Mouse (Mus musculus): ENCODE measurements around the gene Ak7. TPM values are rescaled to one million over a fixed set of nuclear protein-coding genes. Genes with fewer than 3 reads are reported as not detected.
A peak's percentile ranks its signal among the peaks of the same experiment; 100 is the strongest.

Gene Ak7
- 2.2 and 2.8 TPM in 2 replicates for polyA plus RNA-seq (2015; fragmentation: Nextera tagmentation; extraction: Ambion mirVana)

DNA sequence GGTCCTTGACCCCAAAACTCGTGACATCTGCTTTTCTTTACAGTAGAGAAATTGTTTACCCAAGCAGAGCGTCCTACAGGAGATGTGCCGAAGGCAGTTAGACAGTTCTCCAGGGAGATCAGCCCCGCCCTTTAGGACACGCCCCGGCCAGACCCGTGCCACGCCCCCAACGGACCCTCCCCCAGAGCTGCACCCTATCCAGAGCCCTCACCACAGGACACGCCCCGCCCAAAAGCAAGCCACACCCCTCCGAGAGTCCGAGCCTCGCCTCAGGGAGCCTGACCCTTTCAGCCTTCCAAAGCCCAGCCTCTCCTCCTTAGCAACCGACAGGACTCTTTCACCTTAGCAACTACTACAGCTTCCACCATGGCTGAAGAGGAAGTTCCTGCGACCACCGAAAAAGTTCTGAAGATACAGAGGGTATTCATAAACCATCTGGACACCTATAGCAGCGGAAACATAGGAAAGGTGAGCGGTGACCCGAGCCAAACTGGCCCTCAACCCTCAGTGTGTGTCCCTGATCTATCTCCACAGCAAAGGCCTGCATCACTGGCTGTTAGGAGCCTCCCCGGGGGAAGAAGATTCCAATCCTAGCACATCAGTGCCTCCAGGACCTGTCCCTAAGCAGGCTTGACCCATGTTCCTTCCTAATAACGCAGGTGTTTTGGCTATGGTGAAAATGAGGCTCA is at the start of gene Ak7:
Gene Ak7 (plus strand): TSS at position 178 of the 689 bp plus-strand sequence.
- Histone ChIP-seq H3K4me3 (no peak within 1 kb of the TSS), H3K4me2 (peak within 1 kb of the TSS; percentile 34), H3K27ac (no peak within 1 kb of the TSS), H3K4me1 (replicated peaks) (peaks cover 7% of the 10 kb centered on the region), H3K9ac (no peak within 1 kb of the TSS), H3K9me3 (no peaks in the 10 kb centered on the region), H3K27me3 (no peaks in the 10 kb centered on the region), H3K36me3 (peaks cover 24% of the 10 kb centered on the region)
- 12% methylated on average over 22 of the region's 22 CpGs for WGBS
- ATAC-seq (ENCODE audit: low FRiP score), result 0 out of 2 replicates have a peak, but pooled peaks have one; percentile 32

GRCm38 (mm10) chr12:105676274-105676673 is 29.5 kb upstream of the Ak7 start:
- no peak overlapping the region for H3K9ac ChIP-seq
- no peaks in the 10 kb centered on the region for H3K9me3 ChIP-seq
- H3K4me2 ChIP-seq, result no peak overlapping the region
- H3K4me3 ChIP-seq, result no peak overlapping the region
- H3K27ac ChIP-seq, result no peak overlapping the region
- ATAC-seq (ENCODE audit: low FRiP score), result no peak
- H3K27me3 ChIP-seq, result no peaks in the 10 kb centered on the region
- 0 out of 2 replicates have a peak, but pooled peaks cover 3% of the 10 kb centered on the region for H3K4me1 ChIP-seq (replicated peaks)
- 95% methylated on average over 8 of the region's 8 CpGs for WGBS
- H3K36me3 ChIP-seq, result peaks cover 22% of the 10 kb centered on the region

DNA sequence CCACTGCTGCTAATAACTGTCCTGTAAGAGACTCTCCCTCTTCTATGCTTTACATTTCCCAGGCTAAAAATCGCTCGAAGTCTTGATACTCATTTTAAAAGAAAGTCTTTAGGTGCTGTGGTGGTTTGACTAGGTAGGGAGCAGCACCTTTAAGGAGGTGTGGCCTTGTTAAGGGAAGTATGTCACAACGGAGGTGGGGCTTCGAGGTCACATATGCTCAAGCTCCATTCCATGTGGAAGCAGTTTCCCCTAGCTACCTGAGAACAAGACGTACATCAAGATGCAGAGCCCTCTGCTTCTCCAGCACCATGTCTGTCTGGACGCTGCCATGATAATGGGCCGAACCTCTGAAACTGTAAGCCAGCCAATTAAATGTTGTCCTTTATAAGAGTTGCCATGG is 27.6 kb upstream of the Ak7 start:
- Histone ChIP-seq H3K9ac (no peak overlapping the region), H3K36me3 (peaks cover 15% of the 10 kb centered on the region), H3K27ac (no peak overlapping the region), H3K9me3 (no peaks in the 10 kb centered on the region), H3K27me3 (no peaks in the 10 kb centered on the region), H3K4me2 (no peak overlapping the region), H3K4me3 (no peak overlapping the region), H3K4me1 (replicated peaks) (peaks cover 15% of the 10 kb centered on the region)
- WGBS, result 94% methylated on average over 7 of the region's 7 CpGs
- no peak for ATAC-seq (ENCODE audit: low FRiP score)

DNA sequence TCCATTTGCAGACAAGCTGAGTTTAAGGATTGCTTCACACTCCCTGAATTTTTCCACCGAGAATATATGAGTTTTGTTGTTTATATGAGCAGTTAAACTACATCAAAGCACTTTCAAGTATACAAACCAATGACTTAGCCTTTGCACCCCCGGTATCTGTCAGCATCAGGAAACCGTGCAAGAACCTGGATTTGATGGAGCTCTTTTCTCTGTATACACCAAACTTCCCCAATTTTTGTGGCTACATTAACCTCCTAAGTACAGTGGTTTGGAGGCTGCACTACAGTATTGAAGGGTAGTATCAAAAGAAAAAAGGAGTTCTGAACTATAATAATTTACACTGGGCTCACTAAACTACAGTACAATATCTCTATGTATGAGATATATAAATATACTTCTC is 27.0 kb upstream of the Ak7 start:
- Histone ChIP-seq H3K36me3 (peaks cover 9% of the 10 kb centered on the region), H3K4me3 (no peak overlapping the region), H3K4me2 (no peak overlapping the region), H3K9me3 (no peaks in the 10 kb centered on the region), H3K27ac (no peak overlapping the region), H3K4me1 (replicated peaks) (peaks cover 21% of the 10 kb centered on the region), H3K9ac (no peak overlapping the region), H3K27me3 (no peaks in the 10 kb centered on the region)
- ATAC-seq (ENCODE audit: low FRiP score), result no peak
- WGBS, result 94% methylated on average over 3 of the region's 3 CpGs

- WGBS, result 2% methylated on average over 41 of the region's 41 CpGs
- peak within 1 kb of the TSS; percentile 92 for H3K9ac ChIP-seq
- H3K4me3 ChIP-seq, result peak within 1 kb of the TSS; percentile 95
- H3K27ac ChIP-seq, result peak within 1 kb of the TSS; percentile 95
- no peaks in the 10 kb centered on the region for H3K9me3 ChIP-seq
- no peaks in the 10 kb centered on the region for H3K27me3 ChIP-seq
- H3K4me2 ChIP-seq, result peak within 1 kb of the TSS; percentile 89
- peak; percentile 67 for ATAC-seq (ENCODE audit: low FRiP score)
- peaks cover 39% of the 10 kb centered on the region for H3K4me1 ChIP-seq (replicated peaks)
- peaks cover 10% of the 10 kb centered on the region for H3K36me3 ChIP-seq
These were observed 21.6 kb upstream of the Ak7 start, which contains the start of gene Gskip for GRCm38 (mm10) chr12:105683933-105684901. TSS of gene Gskip (plus strand) at chr12:105684829.

DNA sequence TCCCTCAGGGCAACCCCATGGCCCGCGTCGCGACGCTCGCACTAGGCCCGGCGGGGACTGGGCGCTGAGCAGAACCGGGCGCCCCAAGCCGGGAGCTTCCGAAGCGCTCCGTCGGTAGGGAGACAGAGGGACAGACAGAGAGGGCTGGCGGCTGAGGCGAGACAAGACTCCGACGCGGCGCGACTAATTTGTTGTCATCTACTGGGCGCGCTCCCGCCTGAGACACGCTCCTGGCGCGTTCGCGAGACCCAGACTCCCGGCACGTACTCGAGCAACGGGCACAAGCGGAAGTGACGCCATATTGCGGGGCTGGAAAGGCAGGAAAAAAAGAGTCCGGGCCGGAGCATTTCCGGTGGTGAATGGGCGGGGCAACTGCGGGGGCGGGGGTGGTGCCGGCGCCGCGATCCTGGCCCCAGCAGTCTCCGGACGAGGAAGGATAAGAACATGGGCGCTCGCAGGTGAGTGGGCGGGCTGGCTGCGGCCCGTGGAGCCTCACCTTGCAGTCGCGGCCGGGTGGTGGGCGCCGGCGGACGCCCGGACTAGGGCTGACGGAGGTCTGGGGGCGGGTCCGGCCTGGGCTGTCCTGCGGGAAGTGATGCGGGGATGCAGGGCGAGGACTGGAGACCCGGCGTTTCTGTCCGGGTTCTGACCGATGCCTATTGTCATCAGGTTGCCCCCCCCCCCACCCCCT is 20.6 kb upstream of the Ak7 start, which contains the start of gene Atg2b:
Gene Atg2b (minus strand): TSS at position 211 of the 691 bp plus-strand sequence.
- under 1% methylated on average over 73 of the region's 73 CpGs for WGBS
- Histone ChIP-seq H3K4me2 (peak within 1 kb of the TSS; percentile 89), H3K9ac (peak within 1 kb of the TSS; percentile 92), H3K4me1 (replicated peaks) (peaks cover 39% of the 10 kb centered on the region), H3K27me3 (no peaks in the 10 kb centered on the region), H3K27ac (peak within 1 kb of the TSS; percentile 95), H3K9me3 (no peaks in the 10 kb centered on the region), H3K36me3 (peaks cover 19% of the 10 kb centered on the region), H3K4me3 (peak within 1 kb of the TSS; percentile 95)
- ATAC-seq (ENCODE audit: low FRiP score), result peak; percentile 93

- Histone ChIP-seq H3K36me3 (peaks cover 35% of the 10 kb centered on the region), H3K4me2 (peak overlapping the region; percentile 89), H3K27me3 (no peaks in the 10 kb centered on the region), H3K9ac (peak overlapping the region; percentile 92), H3K4me1 (replicated peaks) (peaks cover 39% of the 10 kb centered on the region), H3K4me3 (peak overlapping the region; percentile 95), H3K9me3 (no peaks in the 10 kb centered on the region), H3K27ac (no peak overlapping the region)
- ATAC-seq (ENCODE audit: low FRiP score), result no peak
- 96% methylated on average over 3 of the region's 3 CpGs for WGBS
These were observed 19.0 kb upstream of the Ak7 start for GRCm38 (mm10) chr12:105686791-105687190.

- no peaks in the 10 kb centered on the region for H3K27me3 ChIP-seq
- H3K9ac ChIP-seq, result no peak overlapping the region
- no peak overlapping the region for H3K27ac ChIP-seq
- ATAC-seq (ENCODE audit: low FRiP score), result no peak
- whole genome bisulfite sequencing, result 88% methylated on average over 4 of the region's 4 CpGs
- no peak overlapping the region for H3K4me3 ChIP-seq
- peaks cover 40% of the 10 kb centered on the region for H3K36me3 ChIP-seq
- H3K4me2 ChIP-seq, result no peak overlapping the region
- peaks cover 35% of the 10 kb centered on the region for H3K4me1 ChIP-seq (replicated peaks)
- no peaks in the 10 kb centered on the region for H3K9me3 ChIP-seq
These were observed 18.4 kb upstream of the Ak7 start for GRCm38 (mm10) chr12:105687416-105687815.

- no peaks in the 10 kb centered on the region for H3K27me3 ChIP-seq
- WGBS, result 98% methylated on average over 4 of the region's 4 CpGs
These were observed 17.2 kb upstream of the Ak7 start for GRCm38 (mm10) chr12:105688546-105688945.

DNA sequence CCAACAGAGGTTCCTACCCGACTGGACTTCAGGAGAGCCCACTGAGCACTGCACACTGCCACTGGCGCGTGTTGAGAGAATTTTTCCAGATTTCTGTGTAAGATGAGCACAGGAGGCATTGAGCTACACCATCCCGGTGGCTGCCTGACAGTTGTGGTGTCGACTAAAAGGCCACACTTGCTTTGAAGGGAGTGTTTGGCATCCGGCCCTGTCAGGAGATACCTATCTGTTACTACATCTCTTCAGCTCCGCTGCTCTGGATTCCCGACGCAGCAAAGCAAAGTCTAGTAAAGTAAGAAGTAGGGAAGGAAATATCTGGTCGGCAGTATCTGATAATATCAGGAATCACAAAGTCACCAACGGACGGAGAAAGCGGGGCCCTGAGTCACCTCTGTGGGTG is 16.3 kb upstream of the Ak7 start:
- 95% methylated on average over 13 of the region's 13 CpGs for WGBS
- Histone ChIP-seq H3K36me3 (peaks cover 56% of the 10 kb centered on the region), H3K9me3 (no peaks in the 10 kb centered on the region), H3K27ac (no peak overlapping the region), H3K4me2 (no peak overlapping the region), H3K4me1 (replicated peaks) (peaks cover 18% of the 10 kb centered on the region), H3K9ac (no peak overlapping the region), H3K27me3 (no peaks in the 10 kb centered on the region), H3K4me3 (no peak overlapping the region)
- no peak for ATAC-seq (ENCODE audit: low FRiP score)

More at GRCm38 (mm10) chr12:105688546-105688945, 17.2 kb upstream of the Ak7 start:
- no peak for ATAC-seq (ENCODE audit: low FRiP score)
- Histone ChIP-seq H3K4me1 (replicated peaks) (peaks cover 24% of the 10 kb centered on the region), H3K4me3 (no peak overlapping the region), H3K36me3 (peaks cover 48% of the 10 kb centered on the region), H3K9ac (no peak overlapping the region), H3K27ac (no peak overlapping the region), H3K4me2 (no peak overlapping the region), H3K9me3 (no peaks in the 10 kb centered on the region)

GRCm38 (mm10) chr12:105694021-105694420 is 11.8 kb upstream of the Ak7 start:
- Histone ChIP-seq H3K36me3 (peaks cover 55% of the 10 kb centered on the region), H3K9me3 (no peaks in the 10 kb centered on the region), H3K27ac (no peak overlapping the region), H3K4me3 (no peak overlapping the region), H3K9ac (no peak overlapping the region), H3K4me1 (replicated peaks) (no peaks in the 10 kb centered on the region; the same call in 1 of the 2 replicates), H3K4me2 (no peak overlapping the region), H3K27me3 (no peaks in the 10 kb centered on the region)
- ATAC-seq (ENCODE audit: low FRiP score), result no peak
- WGBS, result 100% methylated on average over 2 of the region's 2 CpGs

DNA sequence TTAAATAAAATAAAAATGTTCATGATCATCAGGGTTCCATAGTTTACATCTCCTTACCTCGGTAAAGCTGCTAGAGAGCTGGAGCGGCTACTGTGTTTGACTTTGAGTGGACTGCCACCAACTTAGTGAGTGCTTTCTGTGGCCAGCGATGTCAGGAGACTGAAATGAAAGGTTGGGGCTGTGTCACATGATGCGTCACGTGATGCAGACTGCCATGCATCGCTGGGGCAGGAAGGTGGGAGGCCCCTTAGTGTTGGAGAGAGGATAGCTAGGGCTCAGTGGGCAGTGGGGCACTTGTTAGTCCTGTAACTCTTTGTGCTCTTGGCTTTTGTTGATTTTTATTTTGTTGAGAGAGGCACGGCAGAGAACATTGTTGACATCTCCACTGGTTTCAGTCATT is 9.9 kb upstream of the Ak7 start:
- Histone ChIP-seq H3K27me3 (no peaks in the 10 kb centered on the region), H3K4me2 (no peak overlapping the region), H3K36me3 (peaks cover 53% of the 10 kb centered on the region), H3K4me1 (replicated peaks) (no peaks in the 10 kb centered on the region; the same call in 1 of the 2 replicates), H3K9me3 (no peaks in the 10 kb centered on the region), H3K9ac (no peak overlapping the region), H3K4me3 (no peak overlapping the region), H3K27ac (no peak overlapping the region)
- ATAC-seq (ENCODE audit: low FRiP score), result no peak
- 92% methylated on average over 7 of the region's 7 CpGs for WGBS

All from hindbrain, embryonic 13.5 days (tissue).